Mouse (Mus musculus) limb, embryonic 14.5 days (tissue): ENCODE results near the gene Wnt1. TPM values are rescaled to one million over a fixed set of nuclear protein-coding genes. Genes with fewer than 3 reads are reported as not detected.

Source experiments
- ATAC-seq: fragments of 200-750 bp; cut with Nextera tagmentation; 2 replicates; pipeline ENCODE4 v1.8.0; 2017; ENCODE audit warnings: low read depth, moderate number of reproducible peaks, moderate TSS enrichment; ENCODE audit not compliant: low FRiP score
- DNase-seq: peaks from one replicate; pipeline ENCODE4 v3.0.0-alpha.2; 2015; ENCODE audit warnings: low spot score
- H3K27ac ChIP-seq: fragments of 300-500 bp; sonication (generic); replicated peaks from 2 replicates; pipeline ENCODE4 v1.5.1; 2014; ENCODE audit warnings: low read depth, mild to moderate bottlenecking, low read length, moderate library complexity, mixed read lengths
- H3K27me3 ChIP-seq: fragments of 300-500 bp; sonication (generic); 2 replicates; pipeline ENCODE4 v1.6.1; 2014; ENCODE audit warnings: low read length, mixed read lengths; ENCODE audit not compliant: control insufficient read depth, insufficient read depth
- H3K36me3 ChIP-seq: fragments of 300-500 bp; sonication (generic); 2 replicates; pipeline ENCODE4 v1.6.1; 2014; ENCODE audit warnings: mild to moderate bottlenecking, low read length, moderate library complexity, mixed read lengths; ENCODE audit not compliant: control insufficient read depth, insufficient read depth
- H3K4me1 ChIP-seq: fragments of 300-500 bp; sonication (generic); 2 replicates; pipeline ENCODE4 v1.6.1; 2014; ENCODE audit warnings: antibody characterized with exemption, low read length, mixed read lengths; ENCODE audit not compliant: control insufficient read depth, insufficient read depth
- H3K4me2 ChIP-seq: fragments of 300-500 bp; sonication (generic); replicated peaks from 2 replicates; pipeline ENCODE4 v1.6.1; 2014; ENCODE audit warnings: low read depth, mild to moderate bottlenecking, low read length, moderate library complexity; ENCODE audit not compliant: severe bottlenecking
- H3K4me3 ChIP-seq: fragments of 300-500 bp; sonication (generic); replicated peaks from 2 replicates; pipeline ENCODE4 v1.5.1; 2014; ENCODE audit warnings: low read length
- H3K9ac ChIP-seq: fragments of 300-500 bp; sonication (generic); 2 replicates; pipeline ENCODE4 v1.6.1; 2014; ENCODE audit warnings: mild to moderate bottlenecking, low read depth, low read length, moderate library complexity; ENCODE audit not compliant: severe bottlenecking
- H3K9me3 ChIP-seq: fragments of 300-500 bp; sonication (generic); 2 replicates; pipeline ENCODE4 v1.6.1; 2016; ENCODE audit warnings: low read length; ENCODE audit not compliant: control insufficient read depth
- POLR2A ChIP-seq: fragments of 200-500 bp; IDR thresholded peaks from 2 replicates; pipeline ENCODE4 v1.8.0; 2012; ENCODE audit warnings: inconsistent platforms, mild to moderate bottlenecking, moderate library complexity, borderline replicate concordance; ENCODE audit not compliant: insufficient read depth, insufficient read length; ENCODE audit errors: extremely low read depth
- WGBS: fragments of 180-500 bp; shearing (Covaris S2); extraction: QIAGEN DNeasy Blood & Tissue Kit; methylation state at CpG from one replicate; pipeline ENCODE4 v1.1.7; 2014; 5-methylcytosine and 5-hydroxymethylcytosine counted together
- polyA plus RNA-seq, 2 experiments: library from polyadenylated mRNA; depleted of rRNA in 1 of 2; stranded (reverse) in 1 of 2; unstranded in 1 of 2; fragments of >200 nt; fragmentation: Nextera tagmentation in 1 of 2; extraction: Ambion mirVana in 1 of 2; gene quantifications; 2 replicates each; pipeline versions ENCODE4 v1.2.1 to v1.2.3; 2012 to 2014

The Wnt1 gene
- polyA plus RNA-seq, 2 experiments, result not detected

DNA sequence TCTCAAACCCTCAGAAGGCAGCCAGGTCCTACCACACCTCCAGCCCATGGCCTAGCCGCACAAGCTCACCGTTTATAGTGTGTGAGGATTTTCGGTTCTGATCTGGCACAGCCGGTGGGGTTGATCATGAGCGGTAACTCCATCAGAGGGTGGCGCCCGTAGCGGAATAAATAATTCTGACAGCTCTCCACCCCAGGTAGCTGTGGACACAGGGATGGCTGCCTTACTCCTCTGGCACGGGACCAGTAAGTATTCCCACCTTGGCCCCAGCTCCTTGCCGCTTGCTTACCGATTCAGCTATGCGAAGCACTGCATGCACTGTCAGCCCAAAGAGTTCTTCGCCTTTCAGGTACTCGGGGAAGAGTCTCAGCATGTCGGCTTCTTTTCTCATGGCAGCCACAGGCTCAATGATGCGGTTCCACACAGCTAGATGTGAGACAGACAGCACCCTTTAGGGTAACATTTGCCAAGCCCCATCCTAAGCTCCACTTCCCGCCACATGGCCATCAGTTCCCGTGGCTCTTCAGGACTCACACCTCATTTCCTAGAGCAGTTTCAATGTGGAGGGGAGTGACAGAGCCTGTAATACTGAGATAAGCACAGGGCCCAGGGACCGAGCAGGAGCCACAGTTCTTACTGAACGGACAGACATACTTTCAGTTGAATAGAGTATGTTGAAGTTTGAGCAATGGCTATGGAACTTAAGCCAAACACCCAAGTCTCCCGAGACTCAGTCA lies 47.5 kb downstream of the Wnt1 start:
- no peak overlapping the region for H3K4me2 ChIP-seq
- DNase-seq (no peak), ATAC-seq (no peak)
- peaks cover 96% of the 10 kb centered on the region for H3K36me3 ChIP-seq
- TF ChIP-seq POLR2A, result no peak
- H3K27me3 ChIP-seq, result no peaks in the 10 kb centered on the region
- WGBS, result 92% methylated on average over 20 of the region's 21 CpGs
- H3K27ac ChIP-seq, result no peak overlapping the region
- no peak overlapping the region for H3K4me3 ChIP-seq
- H3K9me3 ChIP-seq, result no peaks in the 10 kb centered on the region
- H3K9ac ChIP-seq, result no peak overlapping the region
- no peaks in the 10 kb centered on the region for H3K4me1 ChIP-seq

DNA sequence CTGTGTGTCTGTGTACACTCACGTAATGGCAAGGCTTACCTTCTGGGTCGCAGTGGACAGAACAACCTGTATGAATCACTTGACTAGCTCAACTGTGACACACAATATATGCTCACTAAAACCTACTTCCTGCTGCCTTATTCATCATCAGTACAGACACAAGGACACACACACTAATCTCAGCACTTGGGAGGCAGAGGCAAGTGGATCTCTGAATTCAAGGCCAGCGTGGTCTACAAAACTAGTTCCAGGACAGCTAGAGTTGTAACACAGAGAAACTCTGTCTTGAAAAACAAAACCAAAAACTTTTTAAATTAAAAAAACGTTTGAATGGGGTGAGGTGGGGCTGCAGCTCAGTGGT lies 48.1 kb downstream of the Wnt1 start:
- ATAC-seq (no peak), DNase-seq (no peak)
- no peak overlapping the region for H3K4me2 ChIP-seq
- peaks cover 99% of the 10 kb centered on the region for H3K36me3 ChIP-seq
- H3K9me3 ChIP-seq, result no peaks in the 10 kb centered on the region
- no peak overlapping the region for H3K9ac ChIP-seq
- no peaks in the 10 kb centered on the region for H3K27me3 ChIP-seq
- H3K27ac ChIP-seq, result no peak overlapping the region
- H3K4me1 ChIP-seq, result no peaks in the 10 kb centered on the region
- WGBS, result 78% methylated on average over 4 of the region's 4 CpGs
- TF ChIP-seq POLR2A, result no peak
- no peak overlapping the region for H3K4me3 ChIP-seq

DNA sequence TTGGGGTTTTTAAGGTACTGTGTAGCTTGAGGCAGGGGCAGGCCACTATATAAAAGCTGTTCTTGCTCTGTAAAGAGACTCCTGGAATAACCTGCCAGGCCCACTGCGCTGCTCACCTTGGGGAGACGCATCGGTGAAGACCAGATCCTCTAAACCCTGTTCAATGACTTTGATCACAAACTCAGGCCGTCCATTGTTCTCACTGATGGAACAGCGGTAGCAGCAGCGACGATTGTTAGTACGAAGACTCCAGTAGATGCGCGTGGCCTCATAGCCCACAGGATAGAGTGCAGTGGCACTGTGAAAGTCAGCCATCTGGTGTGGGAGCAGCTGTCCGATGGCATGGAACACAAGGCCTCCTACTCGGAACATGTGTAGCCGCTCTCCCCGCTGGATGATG lies 49.5 kb downstream of the Wnt1 start:
- H3K4me3 ChIP-seq, result no peak overlapping the region
- H3K9ac ChIP-seq, result no peak overlapping the region
- no peaks in the 10 kb centered on the region for H3K27me3 ChIP-seq
- no peak overlapping the region for H3K27ac ChIP-seq
- no peaks in the 10 kb centered on the region for H3K4me1 ChIP-seq
- WGBS, result 93% methylated on average over 14 of the region's 14 CpGs
- no peaks in the 10 kb centered on the region for H3K9me3 ChIP-seq
- H3K36me3 ChIP-seq, result peaks cover 99% of the 10 kb centered on the region
- no peak overlapping the region for H3K4me2 ChIP-seq
- DNase-seq, result no peak
- TF ChIP-seq POLR2A, result no peak
- no peak for ATAC-seq

DNA sequence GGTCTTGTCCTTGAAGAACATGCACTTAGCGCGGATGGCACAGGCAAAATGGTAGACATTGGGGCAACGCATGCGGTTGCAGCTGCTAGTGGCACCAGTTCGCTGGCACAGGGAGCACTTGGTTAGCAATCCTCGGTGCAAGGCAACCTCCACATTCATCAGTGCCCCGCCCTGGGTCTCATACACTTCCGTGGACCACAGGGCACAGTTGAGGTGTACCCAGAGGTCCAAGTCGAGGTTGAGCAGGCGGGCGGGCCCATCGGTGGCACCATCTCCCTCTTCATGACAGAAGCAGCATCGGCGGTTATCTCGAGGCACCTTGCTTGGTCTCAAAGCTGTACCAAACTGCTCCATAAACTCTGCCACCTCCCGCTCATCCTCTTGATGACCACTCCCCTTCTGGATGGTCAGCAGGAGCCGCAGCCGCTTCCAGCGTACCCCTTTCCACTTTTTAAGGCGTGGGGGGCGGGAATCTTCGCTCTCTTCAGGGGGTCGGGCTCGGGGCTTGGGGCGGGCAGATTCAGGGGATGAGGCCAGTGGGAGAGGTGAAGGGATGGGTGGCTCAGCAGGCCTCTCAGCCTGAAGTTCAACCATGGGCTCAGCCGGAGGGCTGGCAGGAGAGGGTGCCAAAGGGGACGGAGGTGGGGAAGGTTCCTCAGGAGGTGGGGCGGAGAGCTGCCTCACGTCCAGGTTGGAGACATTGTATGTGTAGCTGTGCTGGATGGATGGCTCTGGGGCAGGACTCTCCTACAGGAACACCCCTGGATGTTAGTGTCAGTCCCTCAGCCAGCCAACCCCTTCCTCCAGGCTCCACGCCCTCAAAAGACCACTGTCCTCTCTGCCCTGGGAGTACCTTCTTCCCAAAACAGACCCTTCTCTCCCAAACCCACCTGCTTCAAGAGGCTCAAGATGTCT lies 50.3 kb downstream of the Wnt1 start:
- Histone ChIP-seq H3K36me3 (peaks cover 99% of the 10 kb centered on the region), H3K4me3 (no peak overlapping the region), H3K4me1 (no peaks in the 10 kb centered on the region), H3K9me3 (no peaks in the 10 kb centered on the region), H3K27ac (no peak overlapping the region), H3K9ac (no peak overlapping the region), H3K4me2 (no peak overlapping the region), H3K27me3 (no peaks in the 10 kb centered on the region)
- ATAC-seq (no peak), DNase-seq (no peak)
- no peak for TF ChIP-seq POLR2A
- WGBS, result 92% methylated on average over 30 of the region's 30 CpGs

Other genes with a start within 250 kb of the Wnt1 start
- 19.4 and 21.6 TPM in 2 replicates for gene Ccnt1, start 218.9 kb upstream of the Wnt1 start, polyA plus RNA-seq (2012; rRNA removed)
- 45.3 and 53.4 TPM in 2 replicates for gene Ccnt1, start 218.9 kb upstream of the Wnt1 start, polyA plus RNA-seq (2014; fragmentation: Nextera tagmentation; extraction: Ambion mirVana)
- gene 4930415O20Rik, start 218.9 kb upstream of the Wnt1 start, polyA plus RNA-seq (2012; rRNA removed), result not detected in 2 replicates
- gene 4930415O20Rik, start 218.9 kb upstream of the Wnt1 start, polyA plus RNA-seq (2014; fragmentation: Nextera tagmentation; extraction: Ambion mirVana), result 0.37 TPM in 1 of 2 replicates, not detected in the other
- 74.0 and 82.0 TPM in 2 replicates for gene Adcy6, start 179.8 kb upstream of the Wnt1 start, polyA plus RNA-seq (2012; rRNA removed)
- 14.3 and 16.2 TPM in 2 replicates for gene Adcy6, start 179.8 kb upstream of the Wnt1 start, polyA plus RNA-seq (2014; fragmentation: Nextera tagmentation; extraction: Ambion mirVana)
- 75.2 and 105 TPM in 2 replicates for gene Cacnb3, start 159.0 kb upstream of the Wnt1 start, polyA plus RNA-seq (2012; rRNA removed)
- gene Cacnb3, start 159.0 kb upstream of the Wnt1 start, polyA plus RNA-seq (2014; fragmentation: Nextera tagmentation; extraction: Ambion mirVana), result 33.9 and 40.8 TPM in 2 replicates
- 47.0 and 54.0 TPM in 2 replicates for gene Ddx23, start 127.0 kb upstream of the Wnt1 start, polyA plus RNA-seq (2012; rRNA removed)
- 22.6 and 26.5 TPM in 2 replicates for gene Ddx23, start 127.0 kb upstream of the Wnt1 start, polyA plus RNA-seq (2014; fragmentation: Nextera tagmentation; extraction: Ambion mirVana)
- gene Rnd1, start 112.4 kb upstream of the Wnt1 start, polyA plus RNA-seq (2012; rRNA removed), result 1.1 and 1.5 TPM in 2 replicates
- 0.35 and 0.45 TPM in 2 replicates for gene Rnd1, start 112.4 kb upstream of the Wnt1 start, polyA plus RNA-seq (2014; fragmentation: Nextera tagmentation; extraction: Ambion mirVana)
- 0.48 and 0.55 TPM in 2 replicates for gene Ccdc65, start 81.7 kb upstream of the Wnt1 start, polyA plus RNA-seq (2012; rRNA removed)
- gene Ccdc65, start 81.7 kb upstream of the Wnt1 start, polyA plus RNA-seq (2014; fragmentation: Nextera tagmentation; extraction: Ambion mirVana), result 0.40 and 0.87 TPM in 2 replicates
- 58.9 and 90.9 TPM in 2 replicates for gene Fkbp11, start 61.7 kb upstream of the Wnt1 start, polyA plus RNA-seq (2012; rRNA removed)
- gene Fkbp11, start 61.7 kb upstream of the Wnt1 start, polyA plus RNA-seq (2014; fragmentation: Nextera tagmentation; extraction: Ambion mirVana), result 74.4 and 82.7 TPM in 2 replicates
- gene Arf3, start 26.6 kb upstream of the Wnt1 start, polyA plus RNA-seq (2012; rRNA removed), result 75.0 and 96.4 TPM in 2 replicates
- gene Arf3, start 26.6 kb upstream of the Wnt1 start, polyA plus RNA-seq (2014; fragmentation: Nextera tagmentation; extraction: Ambion mirVana), result 37.4 and 39.6 TPM in 2 replicates
- gene Wnt10b, start 11.7 kb upstream of the Wnt1 start, polyA plus RNA-seq (2012; rRNA removed), result 13.7 and 14.9 TPM in 2 replicates
- gene Wnt10b, start 11.7 kb upstream of the Wnt1 start, polyA plus RNA-seq (2014; fragmentation: Nextera tagmentation; extraction: Ambion mirVana), result 6.3 and 7.4 TPM in 2 replicates
- gene Ddn, start 19.6 kb downstream of the Wnt1 start, polyA plus RNA-seq (2012; rRNA removed), result 0.44 and 0.59 TPM in 2 replicates
- 0.14 TPM in 1 of 2 replicates, not detected in the other for gene Ddn, start 19.6 kb downstream of the Wnt1 start, polyA plus RNA-seq (2014; fragmentation: Nextera tagmentation; extraction: Ambion mirVana)
- gene Prkag1, start 41.7 kb downstream of the Wnt1 start, polyA plus RNA-seq (2012; rRNA removed), result 93.1 and 93.7 TPM in 2 replicates
- 81.3 and 82.3 TPM in 2 replicates for gene Prkag1, start 41.7 kb downstream of the Wnt1 start, polyA plus RNA-seq (2014; fragmentation: Nextera tagmentation; extraction: Ambion mirVana)
- gene Kmt2d, start 81.3 kb downstream of the Wnt1 start, polyA plus RNA-seq (2012; rRNA removed), result 27.1 and 27.3 TPM in 2 replicates
- 16.7 and 20.1 TPM in 2 replicates for gene Kmt2d, start 81.3 kb downstream of the Wnt1 start, polyA plus RNA-seq (2014; fragmentation: Nextera tagmentation; extraction: Ambion mirVana)
- 14.5 and 16.4 TPM in 2 replicates for gene Rhebl1, start 104.7 kb downstream of the Wnt1 start, polyA plus RNA-seq (2012; rRNA removed)
- 12.0 and 13.8 TPM in 2 replicates for gene Rhebl1, start 104.7 kb downstream of the Wnt1 start, polyA plus RNA-seq (2014; fragmentation: Nextera tagmentation; extraction: Ambion mirVana)
- gene Dhh, start 108.7 kb downstream of the Wnt1 start, polyA plus RNA-seq (2012; rRNA removed), result 1.4 and 2.0 TPM in 2 replicates
- 0.72 and 1.1 TPM in 2 replicates for gene Dhh, start 108.7 kb downstream of the Wnt1 start, polyA plus RNA-seq (2014; fragmentation: Nextera tagmentation; extraction: Ambion mirVana)
- 66.8 and 145 TPM in 2 replicates for gene Lmbr1l, start 128.4 kb downstream of the Wnt1 start, polyA plus RNA-seq (2012; rRNA removed)
- 5.5 and 7.8 TPM in 2 replicates for gene Lmbr1l, start 128.4 kb downstream of the Wnt1 start, polyA plus RNA-seq (2014; fragmentation: Nextera tagmentation; extraction: Ambion mirVana)
- 2,384 and 3,894 TPM in 2 replicates for gene Tuba1b, start 144.7 kb downstream of the Wnt1 start, polyA plus RNA-seq (2012; rRNA removed)
- 1,587 and 1,605 TPM in 2 replicates for gene Tuba1b, start 144.7 kb downstream of the Wnt1 start, polyA plus RNA-seq (2014; fragmentation: Nextera tagmentation; extraction: Ambion mirVana)
- 15.1 and 159 TPM in 2 replicates for gene Gm49450, start 163.7 kb downstream of the Wnt1 start, polyA plus RNA-seq (2012; rRNA removed)
- gene Gm49450, start 163.7 kb downstream of the Wnt1 start, polyA plus RNA-seq (2014; fragmentation: Nextera tagmentation; extraction: Ambion mirVana), result not detected in 2 replicates
- 1,030 and 1,250 TPM in 2 replicates for gene Tuba1a, start 163.8 kb downstream of the Wnt1 start, polyA plus RNA-seq (2012; rRNA removed)
- gene Tuba1a, start 163.8 kb downstream of the Wnt1 start, polyA plus RNA-seq (2014; fragmentation: Nextera tagmentation; extraction: Ambion mirVana), result 1,263 and 1,288 TPM in 2 replicates
- gene Tuba1c, start 240.0 kb downstream of the Wnt1 start, polyA plus RNA-seq (2012; rRNA removed), result 192 and 293 TPM in 2 replicates
- gene Tuba1c, start 240.0 kb downstream of the Wnt1 start, polyA plus RNA-seq (2014; fragmentation: Nextera tagmentation; extraction: Ambion mirVana), result 150 and 162 TPM in 2 replicates